Mouse (Mus musculus): ENCODE measurements around the gene Pgbd5.

DNA sequence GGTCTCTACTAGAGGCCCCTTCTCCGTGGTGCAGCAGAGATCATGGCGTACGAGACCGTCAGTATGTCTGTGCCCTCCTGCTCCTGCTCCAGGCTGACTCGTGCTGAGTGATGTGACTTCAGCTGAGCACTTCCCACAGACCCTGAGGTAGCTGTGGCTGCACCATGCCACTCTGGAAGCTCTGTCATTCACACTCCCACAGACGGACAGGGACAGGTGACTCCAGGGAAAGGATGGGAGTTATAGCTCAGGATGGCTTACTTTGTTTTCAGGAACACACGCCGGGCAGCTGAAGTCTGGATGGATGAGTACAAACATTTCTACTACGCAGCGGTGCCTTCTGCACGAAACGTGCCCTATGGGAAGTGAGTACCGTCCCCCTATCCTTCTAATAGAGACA is 103.2 kb downstream of the Pgbd5 start:
- TF ChIP-seq CTCF (IDR thresholded peaks at IDR 0.05; ENCODE audit: borderline replicate concordance, control insufficient read depth, extremely low read depth, insufficient read depth, low read length, poor library complexity) (no peak), POLR2A (IDR thresholded peaks at IDR 0.05; ENCODE audit: control insufficient read depth, extremely low read depth, insufficient read depth, low read length, poor library complexity) (no peak)

All from thymus, adult 2 months (tissue).